Mouse (Mus musculus) liver, embryonic 14.5 days (tissue): ENCODE data around the gene Kank4.

Experiments
- CTCF ChIP-seq: IDR thresholded peaks from 2 replicates; pipeline ENCODE4 v1.5.1; 2016; ENCODE audit warnings: antibody characterized with exemption, low read depth, control low read depth
- EP300 ChIP-seq: IDR thresholded peaks from 2 replicates; pipeline ENCODE4 v1.6.1; 2016; ENCODE audit warnings: antibody characterized with exemption, low read depth

GRCm38 (mm10) chr4:98756141-98756540, 61.2 kb downstream of the Kank4 start:
- TF ChIP-seq EP300 (no peak), CTCF (no peak)
